Mouse (Mus musculus): ENCODE results near the gene Cadm4. TPM values are rescaled to one million over a fixed set of nuclear protein-coding genes. Genes with fewer than 3 reads are reported as not detected.

The Cadm4 gene
- 1.9 and 3.6 TPM in 2 replicates for polyA plus RNA-seq (2014; fragmentation: Nextera tagmentation; extraction: Ambion mirVana)

- under 1% methylated on average over 56 of the region's 83 CpGs for WGBS
- Histone ChIP-seq H3K4me3 (ENCODE audit: low read depth, low read length) (peak within 1 kb of the TSS; percentile 66), H3K27me3 (ENCODE audit: control insufficient read depth, insufficient read depth, low read length) (no peaks in the 10 kb centered on the region; the same call in 1 of the 2 replicates), H3K4me2 (ENCODE audit: low read depth, low read length) (peak within 1 kb of the TSS; percentile 96), H3K27ac (replicated peaks; ENCODE audit: low read depth, low read length) (no peak within 1 kb of the TSS), H3K9me3 (replicated peaks; ENCODE audit: control insufficient read depth, low read length) (no peaks in the 10 kb centered on the region), H3K9ac (replicated peaks; ENCODE audit: low read length) (peak within 1 kb of the TSS; percentile 68), H3K4me1 (ENCODE audit: control insufficient read depth, insufficient read depth, low read length) (no peaks in the 10 kb centered on the region), H3K36me3 (replicated peaks; ENCODE audit: control insufficient read depth, insufficient read depth, low read depth, low read length) (no peaks in the 10 kb centered on the region)
- DNase-seq (ENCODE audit: low spot score): peak; percentile 89
- peak; percentile 74 for ATAC-seq (replicated peaks; ENCODE audit: insufficient number of reproducible peaks, low FRiP score, low TSS enrichment, low read depth)
Measured at GRCm38 (mm10) chr7:24481474-24482207, at the start of gene Cadm4. TSS of gene Cadm4 (plus strand) at chr7:24482023.

GRCm38 (mm10) chr7:24435305-24435704, 46.5 kb upstream of the Cadm4 start:
- H3K27ac ChIP-seq (replicated peaks; ENCODE audit: low read depth, low read length): no peak overlapping the region
- WGBS: 73% methylated on average over 5 of the region's 5 CpGs
- no peak overlapping the region for H3K4me3 ChIP-seq (ENCODE audit: low read depth, low read length)
- no peaks in the 10 kb centered on the region for H3K36me3 ChIP-seq (replicated peaks; ENCODE audit: control insufficient read depth, insufficient read depth, low read depth, low read length)
- H3K9me3 ChIP-seq (replicated peaks; ENCODE audit: control insufficient read depth, low read length): peaks cover 4% of the 10 kb centered on the region; the same call in 1 of the 2 replicates
- no peak overlapping the region for H3K9ac ChIP-seq (replicated peaks; ENCODE audit: low read length)
- no peaks in the 10 kb centered on the region for H3K27me3 ChIP-seq (ENCODE audit: control insufficient read depth, insufficient read depth, low read length)
- no peak overlapping the region for H3K4me2 ChIP-seq (ENCODE audit: low read depth, low read length)
- no peaks in the 10 kb centered on the region for H3K4me1 ChIP-seq (ENCODE audit: control insufficient read depth, insufficient read depth, low read length)
- ATAC-seq (replicated peaks; ENCODE audit: insufficient number of reproducible peaks, low FRiP score, low TSS enrichment, low read depth): no peak
- no peak for DNase-seq (ENCODE audit: low spot score)

GRCm38 (mm10) chr7:24437981-24438380, 43.8 kb upstream of the Cadm4 start:
- 73% methylated on average over 10 of the region's 10 CpGs for WGBS
- no peak overlapping the region for H3K4me2 ChIP-seq (ENCODE audit: low read depth, low read length)

GRCm38 (mm10) chr7:24439191-24439590, 42.6 kb upstream of the Cadm4 start:
- Histone ChIP-seq H3K27ac (replicated peaks; ENCODE audit: low read depth, low read length) (no peak overlapping the region), H3K4me3 (ENCODE audit: low read depth, low read length) (no peak overlapping the region), H3K4me1 (ENCODE audit: control insufficient read depth, insufficient read depth, low read length) (no peaks in the 10 kb centered on the region), H3K4me2 (ENCODE audit: low read depth, low read length) (no peak overlapping the region), H3K9me3 (replicated peaks; ENCODE audit: control insufficient read depth, low read length) (no peaks in the 10 kb centered on the region), H3K9ac (replicated peaks; ENCODE audit: low read length) (no peak overlapping the region), H3K27me3 (ENCODE audit: control insufficient read depth, insufficient read depth, low read length) (no peaks in the 10 kb centered on the region), H3K36me3 (replicated peaks; ENCODE audit: control insufficient read depth, insufficient read depth, low read depth, low read length) (no peaks in the 10 kb centered on the region)
- 78% methylated on average over 6 of the region's 6 CpGs for WGBS
- ATAC-seq (replicated peaks; ENCODE audit: insufficient number of reproducible peaks, low FRiP score, low TSS enrichment, low read depth) (no peak), DNase-seq (ENCODE audit: low spot score) (no peak)

More at GRCm38 (mm10) chr7:24437981-24438380, 43.8 kb upstream of the Cadm4 start:
- no peaks in the 10 kb centered on the region for H3K4me1 ChIP-seq (ENCODE audit: control insufficient read depth, insufficient read depth, low read length)
- H3K9me3 ChIP-seq (replicated peaks; ENCODE audit: control insufficient read depth, low read length): no peaks in the 10 kb centered on the region
- ATAC-seq (replicated peaks; ENCODE audit: insufficient number of reproducible peaks, low FRiP score, low TSS enrichment, low read depth) (no peak), DNase-seq (ENCODE audit: low spot score) (no peak)
- no peak overlapping the region for H3K27ac ChIP-seq (replicated peaks; ENCODE audit: low read depth, low read length)
- no peaks in the 10 kb centered on the region for H3K36me3 ChIP-seq (replicated peaks; ENCODE audit: control insufficient read depth, insufficient read depth, low read depth, low read length)
- H3K27me3 ChIP-seq (ENCODE audit: control insufficient read depth, insufficient read depth, low read length): no peaks in the 10 kb centered on the region
- H3K4me3 ChIP-seq (ENCODE audit: low read depth, low read length): no peak overlapping the region
- no peak overlapping the region for H3K9ac ChIP-seq (replicated peaks; ENCODE audit: low read length)

GRCm38 (mm10) chr7:24439891-24440290, 41.9 kb upstream of the Cadm4 start:
- WGBS: 82% methylated on average over 7 of the region's 7 CpGs
- Histone ChIP-seq H3K9me3 (replicated peaks; ENCODE audit: control insufficient read depth, low read length) (no peaks in the 10 kb centered on the region), H3K27me3 (ENCODE audit: control insufficient read depth, insufficient read depth, low read length) (no peaks in the 10 kb centered on the region), H3K4me3 (ENCODE audit: low read depth, low read length) (no peak overlapping the region), H3K4me1 (ENCODE audit: control insufficient read depth, insufficient read depth, low read length) (no peaks in the 10 kb centered on the region), H3K36me3 (replicated peaks; ENCODE audit: control insufficient read depth, insufficient read depth, low read depth, low read length) (no peaks in the 10 kb centered on the region), H3K27ac (replicated peaks; ENCODE audit: low read depth, low read length) (no peak overlapping the region), H3K9ac (replicated peaks; ENCODE audit: low read length) (no peak overlapping the region), H3K4me2 (ENCODE audit: low read depth, low read length) (no peak overlapping the region)
- ATAC-seq (replicated peaks; ENCODE audit: insufficient number of reproducible peaks, low FRiP score, low TSS enrichment, low read depth) (no peak), DNase-seq (ENCODE audit: low spot score) (no peak)

- Histone ChIP-seq H3K9ac (replicated peaks; ENCODE audit: low read length) (no peak overlapping the region), H3K27ac (replicated peaks; ENCODE audit: low read depth, low read length) (no peak overlapping the region), H3K4me1 (ENCODE audit: control insufficient read depth, insufficient read depth, low read length) (no peaks in the 10 kb centered on the region), H3K27me3 (ENCODE audit: control insufficient read depth, insufficient read depth, low read length) (no peaks in the 10 kb centered on the region), H3K9me3 (replicated peaks; ENCODE audit: control insufficient read depth, low read length) (no peaks in the 10 kb centered on the region), H3K36me3 (replicated peaks; ENCODE audit: control insufficient read depth, insufficient read depth, low read depth, low read length) (no peaks in the 10 kb centered on the region), H3K4me2 (ENCODE audit: low read depth, low read length) (no peak overlapping the region), H3K4me3 (ENCODE audit: low read depth, low read length) (no peak overlapping the region)
- peak; percentile 64 for DNase-seq (ENCODE audit: low spot score)
- WGBS: 10% methylated on average over 1 of the region's 1 CpGs
- ATAC-seq (replicated peaks; ENCODE audit: insufficient number of reproducible peaks, low FRiP score, low TSS enrichment, low read depth): no peak
Measured at GRCm38 (mm10) chr7:24441785-24442184, 40.0 kb upstream of the Cadm4 start.

- H3K4me3 ChIP-seq (ENCODE audit: low read depth, low read length): no peak overlapping the region
- no peaks in the 10 kb centered on the region for H3K36me3 ChIP-seq (replicated peaks; ENCODE audit: control insufficient read depth, insufficient read depth, low read depth, low read length)
- no peak overlapping the region for H3K4me2 ChIP-seq (ENCODE audit: low read depth, low read length)
- no peaks in the 10 kb centered on the region for H3K27me3 ChIP-seq (ENCODE audit: control insufficient read depth, insufficient read depth, low read length)
- ATAC-seq (replicated peaks; ENCODE audit: insufficient number of reproducible peaks, low FRiP score, low TSS enrichment, low read depth) (no peak), DNase-seq (ENCODE audit: low spot score) (no peak)
- no peaks in the 10 kb centered on the region for H3K4me1 ChIP-seq (ENCODE audit: control insufficient read depth, insufficient read depth, low read length)
- WGBS: 80% methylated on average over 8 of the region's 8 CpGs
- H3K9me3 ChIP-seq (replicated peaks; ENCODE audit: control insufficient read depth, low read length): no peaks in the 10 kb centered on the region
- no peak overlapping the region for H3K9ac ChIP-seq (replicated peaks; ENCODE audit: low read length)
- H3K27ac ChIP-seq (replicated peaks; ENCODE audit: low read depth, low read length): no peak overlapping the region
Measured at GRCm38 (mm10) chr7:24442313-24442712, 39.5 kb upstream of the Cadm4 start.

- WGBS: 85% methylated on average over 9 of the region's 9 CpGs
- no peak for ATAC-seq (replicated peaks; ENCODE audit: insufficient number of reproducible peaks, low FRiP score, low TSS enrichment, low read depth)
- Histone ChIP-seq H3K4me1 (ENCODE audit: control insufficient read depth, insufficient read depth, low read length) (no peaks in the 10 kb centered on the region), H3K36me3 (replicated peaks; ENCODE audit: control insufficient read depth, insufficient read depth, low read depth, low read length) (no peaks in the 10 kb centered on the region), H3K9ac (replicated peaks; ENCODE audit: low read length) (no peak overlapping the region), H3K27me3 (ENCODE audit: control insufficient read depth, insufficient read depth, low read length) (no peaks in the 10 kb centered on the region), H3K4me2 (ENCODE audit: low read depth, low read length) (no peak overlapping the region), H3K27ac (replicated peaks; ENCODE audit: low read depth, low read length) (no peak overlapping the region), H3K4me3 (ENCODE audit: low read depth, low read length) (no peak overlapping the region), H3K9me3 (replicated peaks; ENCODE audit: control insufficient read depth, low read length) (no peaks in the 10 kb centered on the region)
- DNase-seq (ENCODE audit: low spot score): no peak
Measured at GRCm38 (mm10) chr7:24445266-24445926, 36.4 kb upstream of the Cadm4 start.
